Mouse (Mus musculus) cerebellum, adult 2 months (tissue): Measurements from ENCODE around the gene Tmem94.
A peak's percentile ranks its signal among the peaks of the same experiment; 100 is the strongest.

Experiments used
- CTCF ChIP-seq: fragments of 200-500 bp; IDR thresholded peaks from 2 replicates; pipeline ENCODE4 v1.5.1; 2011; ENCODE audit warnings: low read depth, mild to moderate bottlenecking, control low read depth, low read length, moderate library complexity, borderline replicate concordance; ENCODE audit not compliant: insufficient read depth
- POLR2A ChIP-seq: fragments of 200-500 bp; IDR thresholded peaks from 2 replicates; pipeline ENCODE4 v1.6.1; 2011; ENCODE audit warnings: low read length, control low read depth, borderline replicate concordance; ENCODE audit not compliant: insufficient read depth

- TF ChIP-seq POLR2A (0 out of 2 replicates have a peak, but pooled peaks have one; percentile 36), CTCF (no peak)
Observed at GRCm38 (mm10) chr11:115823774-115824740, 58.8 kb downstream of the Tmem94 start, which contains the start of gene Llgl2.
